Mouse (Mus musculus): ENCODE results near the gene Eif4e2.

- TF ChIP-seq POLR2A (IDR thresholded peaks at IDR 0.05; ENCODE audit: insufficient read length, low read depth) (no peak), TCF12 (IDR thresholded peaks at IDR 0.05; ENCODE audit: insufficient read depth, poor library complexity, severe bottlenecking) (no peak), MAX (IDR thresholded peaks at IDR 0.05; ENCODE audit: low read depth) (no peak), E2F4 (IDR thresholded peaks at IDR 0.05; ENCODE audit: insufficient read depth) (no peak), USF1 (IDR thresholded peaks at IDR 0.05; ENCODE audit: low read depth) (no peak), POLR2AphosphoS2 (IDR thresholded peaks at IDR 0.05; ENCODE audit: insufficient read length, low read depth) (no peak), CEBPB (IDR thresholded peaks at IDR 0.05; ENCODE audit: insufficient read depth, poor library complexity, severe bottlenecking) (no peak), MYOG (IDR thresholded peaks at IDR 0.05; ENCODE audit: control insufficient read depth in 1 of 3, insufficient read depth in 1 of 3, insufficient read length in 2 of 3, low read depth in 2 of 3) (no peak), TCF3 (IDR thresholded peaks at IDR 0.05; ENCODE audit: insufficient read length, low read depth) (no peak), REST (IDR thresholded peaks at IDR 0.05; ENCODE audit: insufficient read depth, insufficient read length) (no peak)
Observed at GRCm38 (mm10) chr1:87225739-87226138, 12.0 kb downstream of the Eif4e2 start.
